Mouse (Mus musculus): ENCODE results near the gene Stk10. TPM values are rescaled to one million over a fixed set of nuclear protein-coding genes. Genes with fewer than 3 reads are reported as not detected.

Gene Stk10
- total RNA-seq, 2 experiments from 2014 or later, result 12.8 to 15.7 TPM

- ATAC-seq (replicated peaks; ENCODE audit: poor library complexity), result no peak
Observed at GRCm38 (mm10) chr11:32567000-32567855, 34.1 kb downstream of the Stk10 start.

- ATAC-seq (replicated peaks; ENCODE audit: poor library complexity), result no peak
Observed at GRCm38 (mm10) chr11:32568060-32568459, 35.0 kb downstream of the Stk10 start.

- no peak for ATAC-seq (replicated peaks; ENCODE audit: poor library complexity)
Observed at GRCm38 (mm10) chr11:32568637-32569293, 35.7 kb downstream of the Stk10 start.

GRCm38 (mm10) chr11:32571103-32571502 lies 38.0 kb downstream of the Stk10 start:
- ATAC-seq (replicated peaks; ENCODE audit: poor library complexity), result peak; percentile 48

GRCm38 (mm10) chr11:32573669-32574068 lies 40.6 kb downstream of the Stk10 start:
- no peak for ATAC-seq (replicated peaks; ENCODE audit: poor library complexity)

GRCm38 (mm10) chr11:32575964-32576759 lies 43.1 kb downstream of the Stk10 start:
- no peak for ATAC-seq (replicated peaks; ENCODE audit: poor library complexity)

GRCm38 (mm10) chr11:32576760-32577050 lies 43.6 kb downstream of the Stk10 start:
- ATAC-seq (replicated peaks; ENCODE audit: poor library complexity), result no peak

- peak; percentile 98 for ATAC-seq (replicated peaks; ENCODE audit: poor library complexity)
Observed at GRCm38 (mm10) chr11:32580305-32580947, 47.3 kb downstream of the Stk10 start.

GRCm38 (mm10) chr11:32581031-32581430 lies 47.9 kb downstream of the Stk10 start:
- no peak for ATAC-seq (replicated peaks; ENCODE audit: poor library complexity)

GRCm38 (mm10) chr11:32582813-32583212 lies 49.7 kb downstream of the Stk10 start:
- ATAC-seq (replicated peaks; ENCODE audit: poor library complexity), result 0 out of 2 replicates have a peak, but pooled peaks have one; percentile 24

- ATAC-seq (replicated peaks; ENCODE audit: poor library complexity), result no peak
Observed at GRCm38 (mm10) chr11:32585996-32586395, 52.9 kb downstream of the Stk10 start.

GRCm38 (mm10) chr11:32587191-32588089 lies 54.3 kb downstream of the Stk10 start:
- ATAC-seq (replicated peaks; ENCODE audit: poor library complexity), result no peak

GRCm38 (mm10) chr11:32588090-32588891 lies 55.2 kb downstream of the Stk10 start:
- peak; percentile 63 for ATAC-seq (replicated peaks; ENCODE audit: poor library complexity)

- ATAC-seq (replicated peaks; ENCODE audit: poor library complexity), result no peak
Observed at GRCm38 (mm10) chr11:32588892-32589172, 55.7 kb downstream of the Stk10 start.

- no peak for ATAC-seq (replicated peaks; ENCODE audit: poor library complexity)
Observed at GRCm38 (mm10) chr11:32589201-32589600, 56.1 kb downstream of the Stk10 start.

- no peak for ATAC-seq (replicated peaks; ENCODE audit: poor library complexity)
Observed at GRCm38 (mm10) chr11:32589791-32590190, 56.7 kb downstream of the Stk10 start.

GRCm38 (mm10) chr11:32590205-32590604 lies 57.1 kb downstream of the Stk10 start:
- ATAC-seq (replicated peaks; ENCODE audit: poor library complexity), result no peak

- ATAC-seq (replicated peaks; ENCODE audit: poor library complexity), result peak; percentile 76
Observed at GRCm38 (mm10) chr11:32591921-32592850, 59.1 kb downstream of the Stk10 start.

Measured in megakaryocyte progenitor cell, adult 5-6 weeks (primary cell).